Mouse (Mus musculus) kidney, postnatal 36 days (tissue): Measurements from ENCODE around the gene Nup160.
A peak's percentile ranks its signal among the peaks of the same experiment; 100 is the strongest.

Source experiments
- DNase-seq, 2 experiments: peaks; one replicate each; pipeline ENCODE4 v3.0.0; 2021 to 2022; ENCODE audit warnings: mixed read lengths in 2 of 2

The Nup160 gene

DNA sequence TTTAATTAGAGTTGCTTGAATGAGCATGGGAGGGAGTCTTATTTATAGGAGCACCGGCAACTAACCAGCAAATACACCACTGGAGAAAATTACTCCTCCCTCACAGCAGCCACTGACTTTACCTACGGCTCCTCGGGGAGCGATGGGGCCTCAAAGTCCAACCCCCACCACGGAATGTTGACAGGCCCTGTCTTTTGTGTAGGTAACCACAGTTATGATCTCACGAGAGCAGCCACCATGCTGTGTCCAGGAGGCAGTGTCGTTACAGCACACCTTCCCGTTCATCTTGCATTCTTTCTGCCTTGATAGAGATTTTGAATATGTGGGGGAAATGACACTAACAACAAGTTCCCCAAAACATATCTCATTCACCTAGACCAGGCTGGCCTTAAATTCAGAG is at the start of gene Nup160:
TSS of gene Nup160 (plus strand) at position 209 of the 400 bp plus-strand sequence.
- no peak for DNase-seq

DNA sequence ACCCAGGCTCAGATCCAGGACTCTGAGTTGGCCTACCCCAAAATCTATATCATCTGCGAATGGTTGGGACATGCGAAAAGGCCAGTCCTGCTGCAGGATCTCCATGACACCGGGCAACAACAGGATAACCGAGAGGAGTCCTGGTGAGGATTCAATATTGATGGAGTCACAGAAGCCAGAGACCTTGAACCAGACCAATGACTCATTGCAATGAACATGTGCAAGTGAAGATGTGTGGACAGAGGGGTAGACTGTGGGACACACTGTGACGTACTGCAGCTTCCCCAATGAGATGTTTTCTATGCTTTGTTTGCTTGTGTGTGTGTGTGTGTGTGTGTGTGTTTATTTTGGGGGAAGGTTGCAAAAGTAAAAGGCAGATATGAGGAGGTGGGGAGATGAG is 48.8 kb upstream of the Nup160 start:
- DNase-seq = no peak

DNA sequence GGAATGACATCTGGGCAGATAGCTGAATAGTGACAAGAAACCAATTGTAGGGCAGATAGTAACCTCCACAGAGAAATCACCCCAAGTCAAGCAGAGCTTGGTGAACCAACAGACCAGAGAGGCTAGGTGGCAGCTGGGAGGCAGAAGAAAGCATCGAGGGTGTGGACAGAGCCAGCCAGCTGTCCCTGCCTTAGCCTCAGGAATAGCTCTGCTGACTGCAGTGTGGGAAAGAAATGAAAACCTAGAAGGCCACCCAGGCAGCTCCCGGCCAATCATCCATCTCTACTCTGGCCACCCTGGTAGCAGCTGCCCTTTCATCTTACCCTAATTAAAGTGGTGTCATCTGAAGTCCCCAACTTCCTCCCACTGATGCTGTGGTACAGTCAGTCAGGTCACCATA is 47.5 kb upstream of the Nup160 start:
- DNase-seq = no peak

DNA sequence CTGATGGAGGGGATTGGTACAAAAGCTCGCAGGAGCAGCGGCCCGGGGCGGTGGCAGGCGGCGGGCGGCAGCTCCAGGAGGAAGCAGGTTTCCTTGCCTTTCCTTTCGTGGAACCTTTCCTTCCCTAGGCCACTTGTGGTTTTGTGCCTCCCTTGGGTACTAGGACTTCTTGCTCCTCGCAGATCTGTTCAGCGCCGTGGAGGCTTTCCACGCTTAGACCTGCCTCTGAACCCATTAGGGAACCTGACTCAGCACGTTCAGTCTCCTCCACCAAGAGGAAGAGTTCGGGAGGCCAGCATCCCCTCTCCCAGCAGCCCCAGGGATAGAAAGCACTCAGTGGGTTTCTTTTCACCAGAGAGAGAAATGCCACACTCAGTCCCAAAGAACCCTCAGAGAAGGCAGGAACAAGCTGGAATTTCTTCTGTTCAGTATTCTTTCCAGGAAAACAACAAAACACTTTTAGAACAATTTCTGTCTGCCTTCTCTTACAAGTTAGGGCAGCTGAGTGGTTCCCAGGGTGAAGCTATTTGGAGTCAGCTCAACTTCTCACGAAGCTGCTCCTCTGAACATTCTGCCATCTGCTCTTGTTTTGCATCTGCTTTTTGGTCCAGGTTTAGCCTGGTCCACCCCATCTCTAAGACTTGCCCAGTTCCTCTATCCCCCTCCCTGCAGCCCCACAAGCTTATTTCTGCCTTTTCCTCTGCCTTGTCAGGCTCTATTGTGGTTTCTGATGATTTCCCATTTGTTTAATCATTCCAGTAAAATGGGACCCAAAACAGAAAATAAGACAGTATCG is 44.9 kb upstream of the Nup160 start:
- no peak for DNase-seq

DNA sequence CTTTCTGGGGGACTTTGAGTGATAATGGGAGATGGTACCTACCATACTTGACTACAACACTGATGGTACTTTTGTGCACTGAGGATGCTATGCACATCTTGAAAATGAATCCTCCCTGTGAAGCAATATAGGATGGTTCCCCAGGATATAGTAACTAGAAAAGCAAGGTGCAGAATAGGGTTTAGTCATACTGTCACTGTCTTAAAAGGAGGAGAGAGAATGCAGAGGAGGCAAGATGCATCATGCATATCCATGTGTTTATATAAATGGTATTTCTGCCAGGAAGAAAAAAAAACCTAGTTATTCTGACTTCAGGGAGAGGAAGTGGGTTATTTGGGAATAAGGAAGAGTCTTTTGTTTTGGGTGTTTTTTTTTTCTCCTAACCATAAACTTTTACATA is 42.3 kb upstream of the Nup160 start:
- DNase-seq = no peak

DNA sequence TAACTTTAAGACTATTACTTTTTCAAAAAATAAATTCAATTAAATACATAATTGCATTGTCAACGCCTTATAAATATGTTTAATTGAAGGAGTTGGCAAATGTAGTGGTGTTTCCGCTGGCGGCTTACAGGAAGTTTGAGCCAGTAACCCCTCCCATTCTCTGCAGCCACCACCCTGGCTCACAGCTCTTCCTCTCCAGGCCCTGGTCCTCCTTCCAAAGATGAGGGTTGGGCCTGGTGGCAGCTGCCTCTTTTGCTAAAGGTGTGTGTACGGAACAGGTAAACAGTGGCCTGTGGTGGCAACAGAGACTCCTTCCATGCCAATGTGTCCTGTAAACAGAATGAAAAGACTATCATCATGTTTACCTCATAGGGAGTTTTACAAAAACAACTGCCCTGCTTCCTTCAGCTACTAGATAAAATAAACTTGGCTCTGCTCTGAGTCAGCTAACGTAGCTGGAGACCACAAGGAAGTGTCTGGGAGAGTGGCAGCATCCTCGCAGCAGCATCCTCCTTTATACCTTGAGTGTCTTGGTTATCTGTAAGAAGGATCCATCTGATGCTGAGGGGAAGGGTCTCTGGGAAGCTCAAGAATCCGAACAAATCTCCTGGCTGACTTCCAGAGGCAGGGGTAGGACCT is 41.8 kb upstream of the Nup160 start:
- peak in 1 of 2 experiments; percentile 9 for DNase-seq

DNA sequence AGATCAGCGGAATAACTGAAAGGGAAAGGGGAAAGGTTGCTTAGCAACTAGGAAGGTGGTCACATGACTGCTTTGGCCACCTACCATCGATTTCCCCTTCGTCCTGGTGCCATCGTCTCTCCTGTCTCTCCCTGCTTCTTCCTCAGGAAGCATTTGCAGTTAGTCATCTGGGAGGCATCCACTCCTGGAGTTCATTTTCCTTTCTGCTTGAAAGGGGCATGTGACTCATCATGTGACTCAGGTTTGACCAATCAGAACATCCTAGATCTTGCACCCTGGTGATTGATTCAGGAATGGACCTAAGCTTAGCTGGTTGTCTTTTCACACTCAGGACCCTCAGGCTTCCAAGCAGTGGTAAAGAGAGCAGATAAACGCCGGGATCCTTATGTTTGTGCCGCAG is 40.2 kb upstream of the Nup160 start:
- DNase-seq = no peak

DNA sequence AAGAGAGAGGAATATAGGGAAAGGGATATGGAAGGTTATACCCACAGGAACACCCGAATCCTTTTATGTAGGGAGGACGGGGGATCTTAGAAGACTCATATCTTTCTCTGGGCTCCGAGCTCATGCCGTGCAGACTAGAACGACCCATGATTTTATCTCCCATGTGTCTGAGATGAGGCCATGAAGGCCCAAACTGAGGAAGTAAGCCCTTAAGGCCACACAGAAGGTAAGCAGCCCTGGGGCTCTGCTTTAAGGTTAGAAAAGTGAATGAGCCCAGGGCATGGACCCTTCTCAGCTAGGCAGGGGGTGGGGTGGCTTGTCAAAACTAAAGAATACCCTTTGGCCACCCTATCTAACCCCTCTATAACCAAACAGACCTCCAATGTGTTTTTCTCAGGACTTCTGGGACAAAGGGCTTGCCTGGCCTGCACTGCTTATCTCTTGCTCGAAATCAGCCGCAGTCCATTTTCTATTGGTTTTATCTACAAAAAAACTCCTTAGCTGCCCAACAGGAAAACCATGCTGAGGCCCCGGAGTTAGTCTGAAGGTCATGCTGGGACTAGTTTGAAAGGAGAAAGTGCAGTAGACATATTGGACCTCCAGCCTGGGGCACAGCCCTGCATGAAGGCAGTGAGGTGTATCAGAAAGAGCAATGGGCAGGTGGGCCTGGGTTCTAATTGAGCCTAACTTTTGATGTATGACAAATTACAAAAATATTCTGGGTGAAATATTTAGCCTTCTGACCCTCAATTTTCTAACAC is 37.8 kb upstream of the Nup160 start:
- no peak for DNase-seq

DNA sequence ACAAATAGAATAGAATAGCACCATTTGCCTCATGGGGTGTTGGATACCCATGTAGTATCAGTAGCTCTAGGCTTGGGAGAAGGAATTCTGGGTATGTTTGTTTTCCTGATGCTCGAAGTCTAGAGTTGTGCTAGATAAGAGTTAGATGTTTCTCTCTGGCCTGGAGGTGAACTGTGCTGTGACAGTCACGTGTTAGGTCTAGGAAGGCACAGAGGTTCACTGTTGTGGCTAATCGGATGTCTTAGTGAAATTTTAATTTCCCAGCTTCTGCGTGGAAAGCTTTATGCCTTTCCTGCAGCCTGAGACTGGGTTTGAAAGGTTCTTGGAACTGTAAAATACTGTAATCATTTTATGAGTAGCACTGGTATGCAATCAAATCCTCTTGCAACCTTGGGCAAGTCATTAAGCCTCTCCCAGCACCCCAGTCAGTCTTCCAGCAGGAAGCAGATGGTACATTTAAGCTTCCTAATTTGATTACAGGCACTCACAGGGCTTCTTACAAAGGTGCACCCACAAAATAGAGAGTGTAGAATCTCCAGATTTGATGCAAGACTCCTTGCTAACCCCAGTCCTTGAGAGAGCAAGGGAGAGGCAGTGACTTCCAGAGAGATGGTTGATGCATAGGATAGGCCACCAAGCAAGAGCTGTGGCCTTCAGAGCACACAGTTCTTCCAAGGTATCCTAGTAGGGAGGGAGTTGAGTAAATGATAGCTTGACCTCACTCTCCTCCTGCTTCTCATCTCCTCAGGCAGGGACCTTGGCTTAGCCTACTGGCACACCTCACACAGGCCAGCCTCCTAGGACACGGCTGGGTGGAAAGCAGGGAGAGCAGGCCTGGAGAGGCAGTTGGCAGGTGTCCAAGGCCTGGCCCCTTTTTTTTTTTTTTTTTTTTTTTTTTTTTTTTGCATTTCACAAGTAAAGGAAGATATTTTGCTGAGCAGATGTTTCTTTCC is 37.0 kb upstream of the Nup160 start:
- DNase-seq = peak; percentile 61 to 65

DNA sequence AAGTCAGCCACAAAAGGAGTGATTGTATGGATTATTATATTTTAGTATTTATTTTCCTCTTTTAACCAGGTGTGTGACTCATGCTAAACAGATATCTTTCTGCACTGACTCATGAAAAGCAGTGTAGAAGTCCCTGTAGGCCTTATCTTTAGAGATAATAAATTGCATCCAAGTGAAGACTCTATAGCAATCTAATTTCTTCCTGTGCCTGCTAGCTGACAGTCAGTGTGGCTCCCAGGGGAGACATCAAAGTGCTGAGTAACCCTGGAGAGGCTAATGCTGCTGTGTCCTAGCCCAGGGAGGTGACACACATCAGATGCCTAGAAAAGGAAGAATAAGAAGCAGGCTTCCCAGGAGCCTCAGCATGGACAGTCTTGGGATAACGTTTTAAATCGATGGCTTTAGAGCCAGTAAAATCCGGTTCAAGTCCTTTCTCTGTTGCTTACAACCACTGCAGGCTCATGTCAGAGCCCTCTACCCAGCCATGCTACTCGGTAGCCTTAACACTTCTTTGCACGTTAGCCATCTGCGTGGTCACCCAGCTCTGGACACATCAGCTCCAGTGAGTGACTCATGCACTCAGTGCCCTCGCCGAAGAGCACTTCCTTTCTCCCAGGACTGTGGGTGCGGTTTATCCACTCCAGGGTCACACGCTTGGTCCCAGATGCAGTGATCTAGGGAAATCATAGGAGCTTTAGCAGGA is 35.9 kb upstream of the Nup160 start:
- DNase-seq = no peak

DNA sequence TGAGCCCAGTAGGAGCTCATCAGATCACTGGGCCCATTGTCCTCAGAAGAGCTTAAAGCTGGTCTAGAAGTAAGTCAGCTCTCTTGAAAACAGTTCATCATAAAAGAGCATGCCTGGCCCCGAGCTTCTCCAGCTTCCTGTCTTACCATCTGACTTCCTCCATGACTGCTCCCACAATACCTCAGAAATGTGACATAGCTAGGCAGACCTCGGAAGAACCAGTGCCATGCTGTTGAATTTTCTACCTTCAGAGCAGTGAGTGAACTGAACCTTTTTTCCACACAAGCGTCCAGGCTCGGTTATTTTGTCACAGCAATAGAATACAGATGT is 35.3 kb upstream of the Nup160 start:
- no peak for DNase-seq

DNA sequence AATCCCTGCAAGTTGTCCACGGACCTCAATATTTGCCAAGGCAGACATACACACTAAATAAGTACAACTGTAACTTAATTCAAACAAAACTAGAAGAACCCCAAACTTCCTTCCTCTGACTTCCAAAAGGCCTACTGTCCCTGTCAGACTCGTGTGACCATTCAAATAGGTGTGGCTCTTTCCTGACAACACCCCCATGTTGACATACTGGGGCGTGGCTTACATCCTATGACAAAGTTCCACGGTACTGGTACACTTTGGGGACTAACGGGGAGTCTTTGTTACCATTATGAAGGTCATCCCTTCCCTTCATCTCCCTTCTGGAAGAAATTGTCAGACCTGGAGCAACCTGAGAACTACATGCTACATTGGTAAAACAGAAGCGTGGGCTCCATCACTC is 29.9 kb upstream of the Nup160 start:
- DNase-seq = no peak

DNA sequence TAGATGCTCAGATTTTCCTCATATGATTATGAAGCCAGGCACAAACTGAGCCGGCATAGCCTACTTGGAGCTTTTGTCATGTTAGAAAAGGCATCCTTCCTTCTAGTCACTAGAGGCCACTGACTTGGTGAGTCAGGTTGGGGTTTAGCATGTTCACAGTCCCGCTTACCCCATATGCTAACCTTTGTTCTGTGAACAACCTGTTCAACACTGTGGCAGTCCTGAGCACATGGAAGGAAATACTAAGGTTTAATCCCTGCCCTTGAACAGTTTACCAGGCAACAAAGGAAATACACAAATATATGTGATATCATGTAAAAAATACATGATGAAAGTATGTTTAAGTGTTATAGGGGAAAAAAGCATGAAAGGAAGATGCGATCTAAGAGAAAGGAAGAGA is 27.6 kb upstream of the Nup160 start:
- DNase-seq = no peak

DNA sequence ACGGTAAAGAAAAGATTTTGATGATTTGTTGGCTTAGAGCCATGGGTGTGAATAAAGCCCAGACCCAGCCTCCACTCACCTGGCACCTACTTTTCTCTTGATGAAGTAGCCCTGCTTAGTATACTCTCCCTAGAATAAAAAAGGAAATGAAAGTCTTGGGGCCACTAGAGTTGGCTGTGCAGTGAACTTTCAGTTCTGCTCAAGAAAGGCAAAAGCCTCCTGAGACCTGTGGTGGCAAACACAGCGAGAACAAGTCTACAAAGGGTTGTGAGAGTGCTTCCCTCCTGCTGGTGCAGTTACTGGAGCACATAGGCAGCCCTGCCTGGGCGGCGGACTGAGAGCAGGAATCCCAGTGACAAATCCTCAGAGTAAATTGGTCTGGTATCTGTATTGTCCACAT is 27.1 kb upstream of the Nup160 start:
- DNase-seq = no peak

DNA sequence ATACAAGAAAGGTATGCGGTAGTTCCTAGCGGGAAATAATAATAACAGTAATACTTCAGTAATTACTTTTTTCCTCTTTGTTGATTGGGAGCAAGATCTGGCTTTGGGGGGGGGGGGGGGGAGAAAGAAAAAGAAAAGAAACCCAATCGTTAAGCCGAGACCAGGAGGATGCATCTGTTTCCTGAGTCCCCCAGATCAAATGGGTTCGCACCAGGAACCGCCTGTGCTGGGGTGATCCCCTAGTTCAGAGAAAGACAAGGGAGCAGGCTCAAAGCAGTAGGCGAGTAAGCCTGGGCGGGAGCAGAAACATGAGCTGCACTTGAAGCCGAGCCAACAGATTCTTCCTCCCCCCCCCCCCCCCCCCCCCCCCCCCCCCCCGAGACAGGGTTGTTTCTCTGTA is 24.9 kb upstream of the Nup160 start:
- no peak for DNase-seq

DNA sequence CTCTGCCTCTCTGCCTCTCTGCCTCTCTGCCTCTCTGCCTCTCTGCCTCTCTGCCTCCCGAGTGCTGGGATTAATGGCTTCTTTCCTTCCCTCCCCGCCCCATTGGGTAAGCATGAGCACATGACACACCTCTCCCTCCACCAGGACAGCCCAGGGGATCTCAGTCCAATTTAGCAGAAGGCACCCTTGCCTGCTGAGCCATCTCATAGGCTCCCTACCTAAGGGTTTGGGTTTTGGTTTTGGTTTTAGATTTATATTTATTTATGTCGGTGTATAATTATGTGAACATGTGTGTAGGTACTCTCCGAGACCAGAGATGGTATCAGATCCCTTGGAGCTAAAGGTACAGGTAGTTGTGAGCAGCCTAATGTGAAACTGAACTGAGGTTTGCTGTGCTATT is 24.0 kb upstream of the Nup160 start:
- DNase-seq = no peak

DNA sequence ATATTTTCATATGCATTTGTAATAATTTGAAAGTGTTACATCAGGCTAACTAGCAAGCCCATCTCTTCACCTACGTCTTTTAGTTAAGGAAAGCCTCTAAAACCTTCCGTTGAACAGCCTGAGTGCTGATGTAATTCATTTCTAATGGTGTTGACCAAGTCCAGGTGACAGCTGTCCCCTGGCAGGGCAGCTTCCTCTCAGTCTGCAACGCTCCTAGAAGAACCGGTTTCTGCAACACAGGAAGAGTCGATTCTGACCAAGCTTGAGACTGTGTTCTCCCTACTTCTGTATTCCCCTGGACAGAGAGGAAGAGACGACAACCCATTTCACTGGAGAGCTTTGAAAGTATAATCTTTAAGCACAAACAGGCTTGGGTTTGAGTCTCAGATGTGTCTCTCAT is 21.6 kb upstream of the Nup160 start:
- no peak for DNase-seq

DNA sequence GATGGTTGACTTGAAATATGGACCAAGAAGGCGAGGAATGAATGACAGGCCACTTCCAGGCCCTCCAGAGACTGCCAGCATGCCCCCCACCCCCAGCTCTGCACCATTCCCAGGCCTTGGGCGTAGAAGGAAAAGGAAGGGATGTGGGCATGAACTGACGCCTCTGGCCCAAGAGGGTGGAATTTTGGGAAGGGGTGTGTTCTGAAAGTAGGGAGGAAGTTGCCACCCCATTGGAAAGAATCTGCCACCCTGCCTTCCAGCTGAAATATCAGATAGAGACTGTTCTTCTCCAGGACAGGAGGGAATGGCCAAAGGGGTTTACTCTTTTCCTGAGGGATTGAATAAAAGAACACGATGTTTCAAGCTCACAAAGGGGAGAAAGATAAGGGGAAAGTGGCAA is 18.4 kb upstream of the Nup160 start:
- DNase-seq = no peak

DNA sequence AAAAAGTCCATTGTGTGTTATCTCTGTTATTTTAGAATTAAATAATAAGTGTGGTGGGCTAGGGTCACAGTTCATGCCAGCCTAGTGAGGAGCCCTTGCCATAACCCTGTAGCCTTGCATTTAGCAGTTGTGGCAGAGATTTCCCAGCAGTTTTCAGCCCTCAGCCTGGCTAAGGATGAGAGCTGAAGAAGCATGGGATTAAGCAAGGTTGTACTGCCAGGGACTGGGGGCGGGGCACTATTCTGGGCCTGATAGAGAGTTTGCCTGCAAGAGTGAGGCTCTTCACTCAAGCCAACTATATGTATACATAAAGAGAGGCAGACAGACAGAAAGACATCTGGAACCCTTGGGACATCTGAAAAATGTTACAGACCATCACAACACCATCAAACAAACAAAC is 18.0 kb upstream of the Nup160 start:
- no peak for DNase-seq

DNA sequence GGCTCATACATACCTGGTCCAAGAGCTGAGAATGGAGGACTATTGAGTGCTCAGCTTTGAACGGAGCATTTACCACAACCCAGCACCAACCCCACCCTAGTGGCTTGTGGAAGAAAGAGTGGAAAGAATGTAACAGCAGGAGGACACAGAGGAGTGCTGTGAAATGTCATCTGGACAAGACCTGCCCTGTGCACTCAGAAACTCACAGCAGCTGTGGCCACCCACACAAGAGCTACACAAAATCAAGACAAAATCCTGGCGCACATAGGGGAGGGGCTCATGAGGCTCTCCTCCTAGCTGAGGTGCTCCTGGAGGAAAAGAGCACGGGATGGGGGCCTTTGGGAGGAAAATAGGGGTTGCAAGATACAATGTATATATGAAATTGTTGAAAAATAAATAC is 17.4 kb upstream of the Nup160 start:
- no peak for DNase-seq

DNA sequence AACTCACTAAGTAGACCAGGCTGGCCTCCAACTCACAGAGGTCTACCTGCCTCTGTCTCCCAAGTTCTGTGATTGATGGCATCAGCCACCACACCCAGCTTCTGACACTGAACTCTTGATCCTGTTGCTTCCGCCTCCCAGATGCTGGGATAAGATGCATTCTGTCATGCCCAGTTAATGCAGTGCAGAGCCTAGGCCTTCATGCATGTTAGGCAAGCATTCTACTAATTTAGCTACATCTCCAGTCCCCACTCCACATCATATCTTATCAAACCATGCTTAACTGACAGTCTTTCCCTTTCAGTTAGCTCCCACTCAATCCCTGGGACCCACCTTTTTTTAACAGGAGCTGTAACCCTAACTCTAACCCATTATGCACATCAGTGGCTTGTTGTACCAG is 16.1 kb upstream of the Nup160 start:
- DNase-seq = no peak

DNA sequence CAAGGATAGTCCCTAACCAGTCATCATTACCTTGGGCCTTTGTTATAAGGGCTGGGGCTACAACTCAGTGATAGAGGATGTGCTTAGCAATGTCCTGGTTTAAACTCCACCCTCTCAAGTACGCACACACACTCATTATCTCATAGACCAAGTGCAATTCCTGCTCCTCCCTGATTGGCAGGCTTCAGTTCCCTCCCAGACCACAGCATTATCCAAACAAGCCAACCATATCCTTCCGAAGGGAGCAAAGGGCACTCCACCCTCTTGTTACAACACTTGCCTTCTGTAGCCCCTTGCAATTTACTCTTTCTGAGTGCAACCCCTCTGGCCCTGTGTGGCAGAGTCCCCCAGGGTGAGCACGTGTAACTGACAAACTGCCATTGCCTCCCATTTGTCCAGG is 15.6 kb upstream of the Nup160 start:
- DNase-seq = peak; percentile 44 to 48
